8 mouse cellular contexts compared by ENCODE assay signal in the genomic region with DNA sequence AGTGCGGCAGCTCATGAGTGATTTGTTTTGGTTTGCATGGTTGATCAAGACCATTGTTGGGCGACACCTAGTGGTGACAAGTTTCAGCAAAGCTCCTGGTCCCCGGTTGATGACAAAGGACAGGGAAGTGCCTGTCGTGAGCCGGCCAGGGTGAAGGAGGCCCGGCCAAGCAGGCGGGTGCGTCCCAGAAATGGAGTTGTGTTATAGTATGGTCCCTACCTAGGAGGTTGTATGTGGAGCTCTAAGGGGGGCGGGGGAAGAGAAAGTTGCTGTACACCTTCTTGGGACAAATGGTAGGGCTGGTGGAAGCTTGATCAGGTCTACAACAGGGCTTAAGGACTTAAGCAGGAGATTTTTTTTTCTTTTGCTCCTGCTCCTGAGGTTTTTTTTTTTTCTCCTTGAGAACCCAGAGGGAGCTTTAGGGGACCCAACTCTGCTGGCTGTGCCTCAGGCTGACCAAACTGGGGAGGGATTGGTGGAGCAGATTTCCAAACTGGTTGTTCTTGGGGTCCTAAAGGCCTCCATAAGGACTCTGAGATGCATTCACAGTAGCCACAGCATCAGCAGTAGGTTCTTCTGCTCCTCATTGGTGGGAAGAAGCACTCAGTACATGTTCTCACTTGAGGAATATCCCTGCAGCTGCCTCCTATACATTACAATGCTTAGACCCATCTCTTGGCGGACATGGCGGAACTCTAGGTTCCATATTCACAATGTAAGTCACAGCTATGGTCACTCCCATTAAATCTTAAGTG. TPM values are rescaled to one million over a fixed set of nuclear protein-coding genes. Genes with fewer than 3 reads are reported as not detected.
DNase-seq lines count a peak whose midpoint lies in the region; ATAC-seq lines count a peak whose summit lies in the region.

No protein-coding gene starts in this region.

- H3K9ac ChIP-seq in hindbrain, embryonic 16.5 days (ENCODE audit: low read depth, low read length): no peak overlapping the region; the same call in 1 of the 2 replicates

- ATAC-seq in hindbrain, embryonic 16.5 days: peak; percentile 96

- no peaks in the 10 kb centered on the region for H3K4me1 ChIP-seq in hindbrain, embryonic 16.5 days (ENCODE audit: control insufficient read depth, insufficient read depth, low read depth, low read length)

- peak overlapping the region; percentile 42 for H3K4me2 ChIP-seq in hindbrain, embryonic 16.5 days (ENCODE audit: low read length)

- no peaks in the 10 kb centered on the region for H3K36me3 ChIP-seq in hindbrain, embryonic 16.5 days (ENCODE audit: control insufficient read depth, insufficient read depth, low read length)
- no peaks in the 10 kb centered on the region for H3K36me3 ChIP-seq in macrophage (ENCODE audit: inconsistent target)

- H3K27ac ChIP-seq in hindbrain, embryonic 16.5 days (ENCODE audit: low read depth, low read length): no peak overlapping the region
- no peak overlapping the region for H3K27ac ChIP-seq in macrophage

- WGBS in hindbrain, embryonic 16.5 days: 14% methylated on average over 11 of the region's 11 CpGs
- 13% methylated on average over 11 of the region's 11 CpGs for WGBS in macrophage (ENCODE audit: missing documents)

- H3K9me3 ChIP-seq in hindbrain, embryonic 16.5 days (ENCODE audit: control insufficient read depth, low read length): no peaks in the 10 kb centered on the region

- H3K4me3 ChIP-seq in hindbrain, embryonic 16.5 days (ENCODE audit: low read length): peak overlapping the region; percentile 28
- peak overlapping the region; percentile 55 for H3K4me3 ChIP-seq in macrophage (ENCODE audit: inconsistent target)

- DNase-seq in WW6 (ENCODE audit: low read depth, low spot score): peak; percentile 100
- DNase-seq in cerebellum, postnatal 4 days (ENCODE audit: low spot score in 2 of 2): peak; percentile 80 to 96
- DNase-seq in gastrocnemius, adult 18-20 months (ENCODE audit: low spot score): peak; percentile 94
- DNase-seq in left cerebral cortex, adult 18-20 months (ENCODE audit: low spot score in 2 of 2): peak; percentile 92 to 100
- peak; percentile 91 for DNase-seq in right cerebral cortex, adult 18-20 months
- peak; percentile 83 for DNase-seq in urinary bladder, postnatal 10 days (ENCODE audit: low spot score)

- H3K27me3 ChIP-seq in hindbrain, embryonic 16.5 days (replicated peaks; ENCODE audit: control insufficient read depth, insufficient read depth, low read length): no peaks in the 10 kb centered on the region

- no peaks in the 10 kb centered on the region for H3K79me2 ChIP-seq in macrophage (ENCODE audit: inconsistent target)

RNA-seq across cellular contexts. Expression of a gene that starts 3.0 kb away (rescaled TPM):
- total RNA-seq in gastrocnemius, adult 18-20 months (2021): not detected
- polyA plus RNA-seq in hindbrain, embryonic 16.5 days (2015; fragmentation: Nextera tagmentation; extraction: Ambion mirVana): not detected in 2 replicates
- not detected for total RNA-seq in left cerebral cortex, adult 18-20 months (2021)
- not detected for total RNA-seq in macrophage (2018; cell fraction: chromatin; rRNA removed)
- not detected for total RNA-seq in macrophage (2018; cell fraction: cytosol; rRNA removed)
- total RNA-seq in macrophage (2018; cell fraction: nucleus; rRNA removed): not detected
- not detected in 3 replicates for polyA plus RNA-seq in macrophage (2018)

RNA-seq across cellular contexts. Expression of a gene that starts 7.0 kb away (rescaled TPM):
- not detected for total RNA-seq in gastrocnemius, adult 18-20 months (2021)
- polyA plus RNA-seq in hindbrain, embryonic 16.5 days (2015; fragmentation: Nextera tagmentation; extraction: Ambion mirVana): not detected in 2 replicates
- total RNA-seq in left cerebral cortex, adult 18-20 months (2021): not detected
- not detected for total RNA-seq in macrophage (2018; cell fraction: chromatin; rRNA removed)
- not detected for total RNA-seq in macrophage (2018; cell fraction: cytosol; rRNA removed)
- not detected for total RNA-seq in macrophage (2018; cell fraction: nucleus; rRNA removed)
- polyA plus RNA-seq in macrophage (2018): not detected in 3 replicates

RNA-seq across cellular contexts. Expression of a gene that starts 35.5 kb away (rescaled TPM):
- not detected for total RNA-seq in gastrocnemius, adult 18-20 months (2021)
- polyA plus RNA-seq in hindbrain, embryonic 16.5 days (2015; fragmentation: Nextera tagmentation; extraction: Ambion mirVana): not detected in 2 replicates
- total RNA-seq in left cerebral cortex, adult 18-20 months (2021): not detected
- total RNA-seq in macrophage (2018; cell fraction: chromatin; rRNA removed): not detected
- not detected for total RNA-seq in macrophage (2018; cell fraction: cytosol; rRNA removed)
- not detected for total RNA-seq in macrophage (2018; cell fraction: nucleus; rRNA removed)
- not detected in 3 replicates for polyA plus RNA-seq in macrophage (2018)

RNA-seq across cellular contexts. Expression of a gene that starts 38.1 kb away (rescaled TPM):
- total RNA-seq in gastrocnemius, adult 18-20 months (2021): not detected
- polyA plus RNA-seq in hindbrain, embryonic 16.5 days (2015; fragmentation: Nextera tagmentation; extraction: Ambion mirVana): not detected in 2 replicates
- not detected for total RNA-seq in left cerebral cortex, adult 18-20 months (2021)
- not detected for total RNA-seq in macrophage (2018; cell fraction: chromatin; rRNA removed)
- not detected for total RNA-seq in macrophage (2018; cell fraction: cytosol; rRNA removed)
- total RNA-seq in macrophage (2018; cell fraction: nucleus; rRNA removed): not detected
- polyA plus RNA-seq in macrophage (2018): not detected in 3 replicates

RNA-seq across cellular contexts. Expression of a gene that starts 42.5 kb away (rescaled TPM):
- not detected for total RNA-seq in gastrocnemius, adult 18-20 months (2021)
- not detected in 2 replicates for polyA plus RNA-seq in hindbrain, embryonic 16.5 days (2015; fragmentation: Nextera tagmentation; extraction: Ambion mirVana)
- total RNA-seq in left cerebral cortex, adult 18-20 months (2021): not detected
- 1 to 10 TPM in 1 of 26 experiments, not detected in 25; 3.8 TPM for total RNA-seq in macrophage (2018; cell fraction: chromatin; rRNA removed)
- total RNA-seq in macrophage (2018; cell fraction: cytosol; rRNA removed): 1 to 10 TPM in 1 of 26 experiments, under 1 TPM in 6, not detected in 19; 0.10 to 2.6 (median 0.24) TPM
- 10 to 100 TPM in 1 of 26 experiments, 1 to 10 TPM in 3, not detected in 22; 1.1 to 14.6 (median 3.2) TPM for total RNA-seq in macrophage (2018; cell fraction: nucleus; rRNA removed)
- not detected in 3 replicates for polyA plus RNA-seq in macrophage (2018)
